Mouse (Mus musculus) embryo, embryonic 9.5 days (tissue): ENCODE measurements around the gene Cdc16.

Experiments used
- DNase-seq: peaks from one replicate; pipeline ENCODE4 v3.0.0-alpha.2; 2017; ENCODE audit errors: extremely low spot score

Cdc16 gene

DNA sequence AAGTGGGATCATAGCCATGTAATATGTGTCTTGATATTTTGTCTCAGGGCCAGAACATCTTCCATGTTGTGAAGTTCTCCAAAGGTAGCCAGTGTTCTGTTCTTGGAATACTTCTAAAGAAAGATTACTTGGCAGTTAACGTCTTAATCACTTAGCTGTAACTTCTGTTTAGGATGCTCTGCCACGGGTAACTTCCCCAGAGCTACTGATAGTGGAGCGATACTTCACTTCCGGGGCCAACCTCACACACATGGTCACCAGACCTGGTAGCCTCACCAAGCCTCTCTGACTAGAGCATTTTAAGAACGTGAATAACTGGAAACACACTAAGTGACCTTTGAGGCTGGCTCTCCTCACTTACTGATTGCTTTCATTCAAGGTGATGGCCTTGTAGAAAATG lies 42.1 kb downstream of the Cdc16 start:
- DNase-seq, result no peak

DNA sequence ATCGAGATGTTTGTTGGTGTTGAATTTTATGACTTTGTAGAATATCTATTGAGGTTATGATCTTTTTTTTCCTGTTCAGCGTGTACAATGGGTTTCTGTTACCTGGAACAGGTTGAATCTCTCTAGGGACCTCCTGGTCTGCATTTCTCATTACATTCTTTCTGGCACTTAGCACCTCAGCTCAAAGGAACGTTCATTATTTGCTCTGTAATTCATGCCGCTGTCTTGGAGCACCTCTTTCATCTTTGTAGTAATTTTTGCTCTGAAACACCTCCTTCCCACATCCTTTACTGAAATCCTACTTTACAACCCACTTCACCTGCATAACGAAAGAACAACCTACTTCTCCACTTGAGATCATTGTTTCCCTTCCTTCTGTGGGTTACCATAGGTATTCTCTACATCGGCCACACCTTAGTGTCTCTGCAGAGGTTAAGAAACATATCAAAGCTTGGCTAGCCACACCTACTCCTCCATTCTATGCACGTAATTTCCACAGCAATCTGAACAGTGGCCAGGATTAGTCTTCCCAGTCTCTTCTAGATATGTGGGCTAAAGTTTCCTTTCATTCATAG lies 71.2 kb downstream of the Cdc16 start:
- DNase-seq, result no peak
